Mouse (Mus musculus) ES-Bruce4 (cell line): Measurements from ENCODE around the gene Nceh1.

Experiments
- CTCF ChIP-seq: IDR thresholded peaks from one replicate; pipeline ENCODE4 v1.8.1; 2011; ENCODE audit warnings: low read depth, low read length
- EP300 ChIP-seq: IDR thresholded peaks from 2 replicates; pipeline ENCODE4 v1.6.1; 2011; ENCODE audit warnings: low read depth, low read length; ENCODE audit not compliant: insufficient read depth
- POLR2A ChIP-seq: IDR thresholded peaks from one replicate; pipeline ENCODE4 v1.8.1; 2011; ENCODE audit warnings: low read length; ENCODE audit not compliant: insufficient read depth

- no peak for TF ChIP-seq POLR2A
- no peak for TF ChIP-seq CTCF
- TF ChIP-seq EP300, result no peak
Observed at GRCm38 (mm10) chr3:27170257-27170656, 12.5 kb upstream of the Nceh1 start.
